Mouse (Mus musculus): Measurements from ENCODE around the gene Mettl27.

The Mettl27 gene

DNA sequence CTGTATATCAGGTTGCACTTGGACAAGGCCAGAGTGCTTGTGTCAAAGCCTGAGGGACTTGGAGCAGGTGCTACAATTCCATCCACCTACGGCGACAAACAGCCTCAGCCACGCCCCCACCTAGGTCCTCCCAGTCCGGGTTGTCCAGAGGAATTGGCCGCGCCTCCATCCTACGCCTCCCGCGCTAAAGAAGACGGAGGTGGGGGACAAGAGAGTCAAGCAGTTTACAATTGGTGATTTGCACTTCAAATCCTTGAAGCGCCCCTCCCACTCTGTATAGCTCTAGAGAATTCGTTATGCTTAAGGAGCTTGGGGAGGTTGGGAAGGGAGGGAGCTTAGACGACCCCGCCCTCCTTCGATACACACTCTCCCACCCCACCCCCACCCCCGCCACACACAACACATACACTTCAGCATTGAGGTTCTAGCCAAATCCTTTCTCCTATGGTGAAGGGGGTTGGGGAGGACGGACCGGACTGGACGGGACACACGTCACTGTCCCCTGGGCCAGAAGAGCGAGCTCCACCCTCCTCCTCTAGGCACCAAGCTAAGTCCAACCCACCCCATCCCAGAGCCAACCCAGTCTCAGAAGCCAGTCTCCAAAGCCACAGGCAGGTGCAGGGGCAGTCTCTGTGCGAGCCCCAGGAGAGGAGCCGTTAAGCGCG is 53.6 kb downstream of the Mettl27 start, which contains the start of gene Cldn3:
Cldn3 (plus strand) TSS at position 582 of the 665 bp plus-strand sequence.
- in situ Hi-C loops (cut with MboI): no loop called here

DNA sequence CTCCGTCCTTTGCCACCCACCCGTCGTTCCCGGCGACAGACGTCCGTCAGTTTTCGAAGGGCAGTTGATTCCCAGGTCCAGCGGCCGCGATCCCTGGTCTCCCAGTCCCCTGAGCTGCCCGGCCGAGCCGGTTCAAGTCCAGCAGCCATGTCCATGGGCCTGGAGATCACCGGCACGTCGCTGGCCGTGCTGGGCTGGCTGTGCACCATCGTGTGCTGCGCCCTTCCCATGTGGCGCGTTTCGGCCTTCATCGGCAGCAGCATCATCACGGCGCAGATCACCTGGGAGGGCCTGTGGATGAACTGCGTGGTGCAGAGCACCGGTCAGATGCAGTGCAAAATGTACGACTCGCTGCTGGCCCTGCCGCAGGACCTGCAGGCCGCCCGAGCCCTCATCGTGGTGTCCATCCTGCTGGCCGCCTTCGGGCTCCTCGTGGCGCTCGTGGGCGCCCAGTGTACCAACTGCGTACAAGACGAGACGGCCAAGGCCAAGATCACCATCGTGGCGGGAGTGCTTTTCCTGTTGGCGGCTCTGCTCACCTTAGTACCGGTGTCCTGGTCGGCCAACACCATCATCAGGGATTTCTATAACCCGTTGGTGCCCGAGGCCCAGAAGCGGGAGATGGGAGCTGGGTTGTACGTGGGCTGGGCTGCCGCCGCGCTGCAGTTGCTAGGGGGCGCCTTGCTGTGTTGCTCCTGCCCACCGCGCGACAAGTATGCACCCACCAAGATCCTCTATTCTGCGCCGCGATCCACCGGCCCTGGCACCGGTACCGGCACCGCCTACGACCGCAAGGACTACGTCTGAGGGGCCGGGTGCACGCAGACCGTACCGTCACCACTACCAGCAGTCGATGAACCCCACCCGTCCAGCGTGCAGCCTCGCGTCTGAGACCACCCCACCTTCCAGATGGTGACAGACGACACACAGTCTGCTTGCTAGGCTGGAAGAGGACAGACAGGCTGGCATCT is 54.4 kb downstream of the Mettl27 start:
- in situ Hi-C loops (cut with MboI): no loop called here

DNA sequence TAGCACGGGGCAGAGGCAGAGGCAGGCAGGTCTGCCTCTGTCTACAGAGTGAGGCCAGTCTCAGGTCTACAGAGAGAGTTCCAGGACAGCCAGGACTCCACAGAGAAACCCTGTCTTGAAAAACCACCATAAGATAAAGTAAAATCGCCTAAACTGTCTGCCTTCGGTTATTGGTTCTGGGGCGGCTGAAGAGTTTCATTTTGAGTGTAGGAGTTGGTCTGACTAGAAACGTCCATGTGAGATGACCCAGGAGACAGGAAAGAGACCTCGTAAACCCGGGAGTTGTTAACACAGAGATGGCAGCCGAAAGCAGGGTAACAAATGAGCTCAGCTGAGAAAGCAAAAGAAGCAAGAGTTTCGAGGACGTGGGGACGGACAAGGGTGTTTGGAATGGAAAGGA is 57.0 kb downstream of the Mettl27 start:
- in situ Hi-C loops (cut with MboI): no loop called here

DNA sequence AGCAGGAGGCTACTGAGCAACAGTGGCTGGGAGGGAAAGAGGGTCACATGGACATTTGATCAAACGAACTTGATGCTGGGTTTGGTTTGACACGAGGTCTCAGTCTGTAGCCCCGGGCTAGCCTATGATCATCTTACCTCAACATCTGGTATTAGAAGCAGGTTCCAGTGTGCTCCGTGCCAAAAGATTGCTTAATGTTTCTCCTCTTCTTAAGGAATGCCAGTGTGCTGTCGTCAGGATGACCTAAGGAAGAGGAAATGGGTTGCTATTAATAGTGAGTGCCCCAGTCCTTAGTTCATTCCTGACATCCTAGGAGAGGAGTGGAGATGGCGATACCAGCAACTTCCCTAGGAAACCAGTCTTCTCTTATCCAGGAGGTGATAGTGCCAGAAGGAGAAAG is 57.6 kb downstream of the Mettl27 start:
- in situ Hi-C loops (cut with MboI): no loop called here

Measured in mature B cell (primary cell).